Mouse (Mus musculus) mesoderm, embryonic 11.5 days (tissue): ENCODE results near the gene Insl3.

Experiments used
- DNase-seq: peaks from one replicate; pipeline ENCODE4 v3.0.0-alpha.2; 2012; ENCODE audit warnings: low read depth, low spot score

Insl3 gene

DNA sequence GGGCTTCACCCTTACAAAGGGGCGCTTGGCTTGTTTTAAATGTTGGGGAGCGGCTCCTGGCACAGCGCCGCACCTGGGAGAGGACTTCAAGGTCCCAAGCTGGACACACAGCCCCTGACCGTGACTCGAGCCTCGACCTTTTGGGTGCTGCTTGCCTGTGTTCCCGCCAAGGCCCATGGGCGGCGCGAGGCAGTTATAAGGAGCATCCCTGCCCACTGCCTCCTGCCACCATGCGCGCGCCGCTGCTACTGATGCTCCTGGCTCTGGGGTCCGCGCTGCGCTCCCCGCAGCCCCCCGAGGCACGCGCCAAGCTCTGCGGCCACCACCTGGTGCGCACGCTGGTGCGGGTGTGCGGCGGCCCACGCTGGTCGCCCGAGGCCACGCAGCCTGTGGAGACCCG, at the start of gene Insl3:
TSS of gene Insl3 (plus strand) at position 187 of the 400 bp plus-strand sequence.
- no peak for DNase-seq

GRCm38 (mm10) chr8:71639318-71639717, 49.7 kb upstream of the Insl3 start:
- no peak for DNase-seq

DNA sequence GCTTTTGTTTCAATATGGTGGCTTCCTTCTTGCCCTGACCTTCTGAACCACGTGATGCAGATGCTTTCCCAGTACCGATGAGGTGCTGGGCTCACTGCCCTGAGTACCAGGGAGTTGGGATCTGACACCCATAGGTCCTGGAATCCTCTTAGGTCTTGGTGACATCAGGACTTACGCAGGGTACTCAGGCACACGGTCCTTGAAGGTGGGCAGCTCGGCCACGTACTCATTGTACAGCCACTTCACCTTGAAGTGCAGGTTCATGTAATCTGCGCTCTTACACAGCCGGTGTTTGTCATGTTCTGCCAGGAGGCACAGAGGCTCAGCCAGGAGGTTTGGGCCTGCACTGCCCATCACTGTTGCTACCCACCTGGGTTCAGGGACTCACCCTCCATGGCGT, 43.5 kb upstream of the Insl3 start:
- no peak for DNase-seq

GRCm38 (mm10) chr8:71654600-71654999, 34.4 kb upstream of the Insl3 start:
- no peak for DNase-seq

DNA sequence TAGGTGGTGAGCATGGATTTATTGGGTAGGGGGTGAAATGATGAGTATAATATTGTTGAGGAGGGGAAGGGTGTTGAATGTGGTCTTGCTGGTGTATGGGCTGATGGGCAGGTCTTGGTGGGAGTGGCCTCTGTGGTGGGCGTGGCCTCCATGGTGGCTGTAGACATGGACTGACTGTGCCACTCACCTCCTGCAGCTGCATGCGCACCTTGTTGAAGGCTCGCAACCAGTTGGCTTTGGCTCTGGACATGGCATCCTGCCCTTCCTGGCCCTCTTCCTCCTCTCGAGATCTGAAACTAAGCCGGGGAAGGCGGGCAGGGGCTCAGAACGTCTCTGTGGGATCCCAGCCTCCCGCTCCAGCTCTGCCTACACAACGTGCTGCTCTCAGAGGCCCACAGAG, 31.2 kb upstream of the Insl3 start:
- no peak for DNase-seq

- DNase-seq = no peak
Observed at GRCm38 (mm10) chr8:71658515-71659049, 30.4 kb upstream of the Insl3 start.

GRCm38 (mm10) chr8:71659751-71660150, 29.3 kb upstream of the Insl3 start:
- DNase-seq = no peak

DNA sequence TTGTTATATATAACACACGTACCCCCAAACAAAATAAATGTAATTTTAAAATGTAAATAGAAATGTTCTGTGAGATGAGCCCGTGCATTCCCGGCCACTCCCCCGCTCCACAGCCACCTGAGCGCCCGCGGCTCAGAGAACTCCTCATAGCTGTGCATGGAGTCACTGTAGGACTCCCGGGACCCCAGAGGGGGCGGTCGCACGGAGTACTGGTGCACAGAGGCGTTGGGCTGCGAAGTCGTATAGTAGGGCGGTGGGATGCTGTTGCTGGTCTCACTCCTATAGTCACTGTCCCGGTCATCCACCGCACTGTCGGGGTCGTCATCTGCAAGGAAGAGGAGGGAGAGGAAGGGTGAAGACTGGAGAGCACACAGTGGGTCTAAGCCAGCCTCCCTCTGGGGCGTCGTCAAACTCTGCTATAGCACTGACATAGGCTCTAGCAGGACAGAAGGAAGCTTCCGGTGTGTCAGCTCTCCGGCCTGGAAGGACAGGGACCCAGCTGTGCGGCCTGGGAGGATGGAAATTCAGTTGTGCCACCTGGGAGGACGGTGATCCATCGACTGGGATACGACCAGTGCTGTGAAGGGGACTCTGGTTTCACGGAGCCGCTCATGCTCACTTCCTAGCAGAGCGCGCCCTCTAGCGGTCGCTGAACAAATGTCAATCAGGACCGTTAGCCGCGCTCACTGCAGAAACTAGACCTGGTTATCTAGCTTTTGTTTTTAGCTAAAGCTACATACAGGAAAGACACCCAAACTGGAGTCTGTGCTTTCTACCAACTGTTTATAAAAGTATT, 28.5 kb upstream of the Insl3 start:
- peak; percentile 92 for DNase-seq

DNA sequence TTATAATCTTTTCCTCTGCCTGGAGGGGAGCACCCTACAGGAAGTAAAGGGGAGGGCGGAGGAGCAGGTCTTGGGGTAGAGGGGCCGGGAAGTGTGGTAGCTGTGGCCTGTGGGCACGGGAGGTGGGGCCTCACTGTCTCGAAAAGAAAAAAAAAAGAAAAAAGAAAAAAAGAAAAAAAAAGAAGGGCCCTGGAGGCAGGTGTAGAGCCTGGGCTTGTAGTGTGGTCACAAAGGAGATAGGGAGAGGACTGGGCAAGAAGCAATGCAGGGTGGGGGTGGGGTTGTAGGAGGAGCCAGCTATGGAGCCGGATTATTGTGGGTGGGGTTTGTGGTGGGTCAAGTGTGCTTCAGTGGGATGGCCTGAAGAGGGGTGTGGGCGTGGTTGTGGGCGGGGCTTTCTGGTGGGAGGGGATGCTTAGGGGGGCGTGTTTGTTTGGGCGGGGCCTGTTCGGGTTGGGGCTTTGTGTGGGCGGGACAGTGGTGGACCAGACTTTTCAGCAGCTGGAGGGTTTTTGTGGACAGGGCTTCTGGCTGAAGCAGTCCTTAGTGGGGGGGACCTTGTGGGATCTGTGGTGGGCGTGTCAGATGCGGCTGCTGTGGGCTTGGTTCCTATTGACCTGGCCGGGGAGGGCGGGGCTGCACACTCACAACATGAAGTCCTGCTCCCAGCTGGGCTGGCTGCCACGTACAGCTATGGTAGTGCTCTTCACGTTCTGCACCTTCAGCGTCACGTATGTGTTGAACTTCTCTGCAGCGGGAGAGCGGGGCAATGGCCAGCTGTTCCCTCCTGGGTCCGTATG, 23.5 kb upstream of the Insl3 start:
- peak; percentile 89 for DNase-seq

GRCm38 (mm10) chr8:71666855-71667254, 22.2 kb upstream of the Insl3 start:
- no peak for DNase-seq

GRCm38 (mm10) chr8:71667256-71667655, 21.8 kb upstream of the Insl3 start:
- DNase-seq = no peak

DNA sequence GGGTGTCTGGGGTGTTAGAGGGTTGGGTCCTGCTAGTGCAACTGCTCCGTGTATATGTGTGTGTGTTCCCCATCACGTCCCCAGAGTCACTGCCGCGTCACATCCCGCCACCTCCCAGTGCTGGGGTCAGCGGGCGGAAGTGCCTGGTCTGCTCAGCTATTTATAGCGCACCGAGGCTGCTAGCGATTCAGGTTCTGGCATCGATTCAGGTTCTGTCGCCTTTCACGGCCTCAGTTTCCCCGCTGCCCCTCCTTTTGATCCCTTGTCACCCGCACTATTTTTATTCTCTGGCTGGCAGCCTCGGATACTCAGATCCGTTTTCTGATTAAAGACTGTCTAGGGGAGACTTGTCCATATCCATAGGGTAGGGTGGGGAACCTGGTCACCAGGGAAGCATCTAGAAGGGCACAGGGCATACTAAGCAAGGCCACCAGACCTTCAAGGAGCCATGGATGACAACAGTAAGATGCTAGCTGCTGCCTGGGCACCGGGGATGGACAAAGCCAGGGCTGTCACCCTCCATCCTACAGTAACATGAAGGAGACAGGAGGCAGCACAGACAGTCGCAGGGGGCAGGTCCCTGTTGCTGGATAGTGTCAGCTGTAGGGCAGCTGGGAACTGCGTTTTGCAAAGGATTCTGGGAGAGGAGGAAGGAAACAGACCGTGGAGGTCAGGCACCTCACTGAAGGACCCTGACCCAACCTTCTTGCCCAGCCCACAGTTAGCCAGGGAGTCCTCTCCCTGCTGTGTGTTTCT, 20.6 kb upstream of the Insl3 start:
- no peak for DNase-seq

- DNase-seq = no peak
Observed at GRCm38 (mm10) chr8:71670198-71670597, 18.8 kb upstream of the Insl3 start.

- peak; percentile 85 for DNase-seq
Observed at GRCm38 (mm10) chr8:71670621-71671548, 18.1 kb upstream of the Insl3 start.

GRCm38 (mm10) chr8:71671549-71671965, 17.5 kb upstream of the Insl3 start, which contains the start of gene Unc13a:
Gene Unc13a, minus strand, starts transcription at chr8:71671757.
- peak; percentile 93 for DNase-seq

- DNase-seq = no peak
Observed at GRCm38 (mm10) chr8:71672168-71672735, 16.8 kb upstream of the Insl3 start.

DNA sequence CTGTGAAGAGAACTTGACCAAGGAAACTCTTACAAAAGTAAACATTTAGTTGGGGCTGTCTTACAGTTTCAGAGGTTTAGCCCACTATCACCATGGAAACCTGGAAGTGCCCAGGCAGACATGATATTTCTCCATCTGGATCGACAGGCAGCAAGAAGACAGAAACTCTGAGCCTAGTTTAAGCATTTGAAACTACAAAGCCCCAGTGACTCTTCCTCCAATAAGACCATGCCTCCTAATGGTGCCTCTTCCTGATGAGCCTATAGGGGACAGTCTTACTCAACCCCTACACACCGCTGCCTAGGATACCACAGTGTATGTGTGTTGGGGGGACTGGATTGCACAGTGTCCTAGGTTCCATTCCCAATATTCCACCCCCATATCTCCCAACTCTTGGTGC, 14.9 kb upstream of the Insl3 start:
- DNase-seq = no peak

GRCm38 (mm10) chr8:71675456-71676019, 13.5 kb upstream of the Insl3 start:
- DNase-seq = no peak

- no peak for DNase-seq
Observed at GRCm38 (mm10) chr8:71676020-71676741, 12.8 kb upstream of the Insl3 start, which contains the start of gene Jak3. Gene Jak3, plus strand, starts transcription at chr8:71676296.
